Mouse (Mus musculus) kidney, postnatal 0 days (tissue): Measurements from ENCODE around the gene Cuta. TPM values are rescaled to one million over a fixed set of nuclear protein-coding genes. Genes with fewer than 3 reads are reported as not detected.

Source experiments
- ATAC-seq: fragments of 200-750 bp; cut with Nextera tagmentation; replicated peaks from 2 replicates; pipeline ENCODE4 v1.8.0; 2017; ENCODE audit warnings: low read depth, moderate number of reproducible peaks, moderate TSS enrichment, moderate library complexity; ENCODE audit not compliant: low FRiP score
- DNase-seq: peaks from one replicate; pipeline ENCODE4 v3.0.0-alpha.2; 2016; ENCODE audit warnings: low spot score
- H3K27ac ChIP-seq: fragments of 300-500 bp; sonication (generic); 2 replicates; pipeline ENCODE4 v1.5.1; 2014; ENCODE audit warnings: mild to moderate bottlenecking
- H3K27me3 ChIP-seq: fragments of 300-500 bp; sonication (generic); 2 replicates; pipeline ENCODE4 v1.6.1; 2014; ENCODE audit warnings: low read length, mixed read lengths; ENCODE audit not compliant: insufficient read depth
- H3K36me3 ChIP-seq: fragments of 300-500 bp; sonication (generic); 2 replicates; pipeline ENCODE4 v1.6.1; 2014; ENCODE audit warnings: low read length, mixed read lengths; ENCODE audit not compliant: insufficient read depth
- H3K4me1 ChIP-seq: fragments of 300-500 bp; sonication (generic); replicated peaks from 2 replicates; pipeline ENCODE4 v1.6.1; 2014; ENCODE audit warnings: antibody characterized with exemption, low read length, mixed read lengths; ENCODE audit not compliant: insufficient read depth
- H3K4me2 ChIP-seq: fragments of 300-500 bp; sonication (generic); 2 replicates; pipeline ENCODE4 v1.6.1; 2014; ENCODE audit warnings: mild to moderate bottlenecking, low read length, moderate library complexity, mixed read lengths
- H3K4me3 ChIP-seq: fragments of 300-500 bp; sonication (generic); replicated peaks from 2 replicates; pipeline ENCODE4 v1.5.1; 2014; ENCODE audit warnings: low read depth, low read length
- H3K9ac ChIP-seq: fragments of 300-500 bp; sonication (generic); 2 replicates; pipeline ENCODE4 v1.6.1; 2014; ENCODE audit warnings: low read depth, low read length
- H3K9me3 ChIP-seq: fragments of 300-500 bp; sonication (generic); replicated peaks from 2 replicates; pipeline ENCODE4 v1.6.1; 2016; ENCODE audit warnings: low read length, inconsistent platforms, mixed read lengths
- CTCF ChIP-seq: IDR thresholded peaks from 2 replicates; pipeline ENCODE4 v1.5.1; 2016; ENCODE audit warnings: antibody characterized with exemption, low read depth, mild to moderate bottlenecking, moderate library complexity
- WGBS: fragments of 180-500 bp; shearing (Covaris S2); extraction: QIAGEN DNeasy Blood & Tissue Kit; methylation state at CpG from one replicate; pipeline ENCODE4 v1.1.7; 2014; 5-methylcytosine and 5-hydroxymethylcytosine counted together
- polyA plus RNA-seq: library from polyadenylated mRNA; unstranded; fragments of >200 nt; fragmentation: Nextera tagmentation; extraction: Ambion mirVana; gene quantifications from 2 replicates; pipeline ENCODE4 v1.2.1, GENCODE M21; 2015

Cuta gene
- polyA plus RNA-seq, 1 experiment from 2014 or later: 227 TPM

- TF ChIP-seq CTCF: no peak
- H3K27ac ChIP-seq: 0 out of 2 replicates have a peak overlapping the region, but pooled peaks have one; percentile 19
- H3K9ac ChIP-seq: peak overlapping the region; percentile 38; the same call in 1 of the 2 replicates
- WGBS: 11% methylated on average over 23 of the region's 23 CpGs
- H3K9me3 ChIP-seq: no peaks in the 10 kb centered on the region
- H3K27me3 ChIP-seq: no peaks in the 10 kb centered on the region
- DNase-seq: no peak
- 0 out of 2 replicates have a peak, but pooled peaks have one; percentile 3 for ATAC-seq
- H3K36me3 ChIP-seq: peaks cover 10% of the 10 kb centered on the region; the same call in 1 of the 2 replicates
- peak overlapping the region; percentile 20 for H3K4me3 ChIP-seq
- peaks cover 32% of the 10 kb centered on the region for H3K4me1 ChIP-seq
- peak overlapping the region; percentile 57 for H3K4me2 ChIP-seq
These were observed 12.8 kb upstream of the Cuta start for GRCm38 (mm10) chr17:26951952-26952877.

GRCm38 (mm10) chr17:26951406-26951805, 12.0 kb upstream of the Cuta start:
- 2% methylated on average over 11 of the region's 11 CpGs for WGBS
- Histone ChIP-seq H3K27ac (no peak overlapping the region), H3K4me1 (peaks cover 32% of the 10 kb centered on the region), H3K4me2 (peak overlapping the region; percentile 57), H3K9me3 (no peaks in the 10 kb centered on the region), H3K27me3 (no peaks in the 10 kb centered on the region), H3K4me3 (peak overlapping the region; percentile 20), H3K9ac (peak overlapping the region; percentile 38), H3K36me3 (0 out of 2 replicates have a peak, but pooled peaks cover 5% of the 10 kb centered on the region)
- ATAC-seq: peak; percentile 34; the same call in 1 of the 2 replicates
- no peak for TF ChIP-seq CTCF
- peak; percentile 91 for DNase-seq

- TF ChIP-seq CTCF: no peak
- ATAC-seq (no peak), DNase-seq (no peak)
- H3K27ac ChIP-seq: no peak overlapping the region
- peaks cover 37% of the 10 kb centered on the region for H3K4me1 ChIP-seq
- H3K9me3 ChIP-seq: no peaks in the 10 kb centered on the region
- 0 out of 2 replicates have a peak overlapping the region, but pooled peaks have one; percentile 38 for H3K9ac ChIP-seq
- H3K4me3 ChIP-seq: peak overlapping the region; percentile 20; the same call in 1 of the 2 replicates
- H3K4me2 ChIP-seq: peak overlapping the region; percentile 57
- WGBS: 30% methylated on average over 7 of the region's 7 CpGs
- 0 out of 2 replicates have a peak, but pooled peaks cover 5% of the 10 kb centered on the region for H3K36me3 ChIP-seq
- H3K27me3 ChIP-seq: no peaks in the 10 kb centered on the region
These were observed 11.4 kb upstream of the Cuta start for GRCm38 (mm10) chr17:26950560-26951288.

DNA sequence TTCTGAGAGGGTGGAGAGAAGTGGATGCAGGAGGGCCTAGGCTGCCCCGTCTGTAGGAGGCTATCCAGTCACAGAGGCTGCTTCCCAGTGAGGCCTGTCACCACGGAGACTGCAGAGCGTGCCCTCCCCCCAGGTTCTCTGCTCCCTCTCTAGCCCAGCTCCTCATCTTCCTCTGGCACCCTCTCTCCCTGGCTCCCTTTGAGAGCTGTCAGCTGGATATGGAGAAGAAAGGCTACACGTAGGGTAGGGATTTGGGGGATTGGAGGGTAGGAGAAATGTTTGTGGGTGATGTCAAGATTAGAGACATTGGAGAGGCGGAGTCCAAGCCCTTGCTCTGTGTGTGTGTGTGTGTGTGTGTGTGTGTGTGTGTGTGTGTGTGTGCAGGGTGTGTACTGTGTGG, 10.5 kb upstream of the Cuta start:
- no peaks in the 10 kb centered on the region for H3K27me3 ChIP-seq
- peak overlapping the region; percentile 64; the same call in 1 of the 2 replicates for H3K27ac ChIP-seq
- DNase-seq (no peak), ATAC-seq (no peak)
- no peak overlapping the region for H3K4me3 ChIP-seq
- H3K36me3 ChIP-seq: 0 out of 2 replicates have a peak, but pooled peaks cover 2% of the 10 kb centered on the region
- H3K4me2 ChIP-seq: no peak overlapping the region
- peaks cover 40% of the 10 kb centered on the region for H3K4me1 ChIP-seq
- H3K9ac ChIP-seq: no peak overlapping the region
- no peaks in the 10 kb centered on the region for H3K9me3 ChIP-seq
- WGBS: 52% methylated on average over 5 of the region's 5 CpGs
- no peak for TF ChIP-seq CTCF

GRCm38 (mm10) chr17:26949051-26949577, 9.7 kb upstream of the Cuta start:
- peak; percentile 48; the same call in 1 of the 2 replicates for TF ChIP-seq CTCF
- H3K4me3 ChIP-seq: peak overlapping the region; percentile 78
- H3K27ac ChIP-seq: peak overlapping the region; percentile 64
- H3K4me1 ChIP-seq: peaks cover 40% of the 10 kb centered on the region
- ATAC-seq (peak; percentile 27), DNase-seq (peak; percentile 66)
- H3K4me2 ChIP-seq: peak overlapping the region; percentile 100
- H3K9me3 ChIP-seq: no peaks in the 10 kb centered on the region
- 10% methylated on average over 13 of the region's 14 CpGs for WGBS
- peak overlapping the region; percentile 70 for H3K9ac ChIP-seq
- no peaks in the 10 kb centered on the region for H3K36me3 ChIP-seq
- no peaks in the 10 kb centered on the region for H3K27me3 ChIP-seq
